Mouse (Mus musculus) limb, embryonic 11.5 days (tissue): ENCODE results near the gene Rasgrf2. TPM values are rescaled to one million over a fixed set of nuclear protein-coding genes. Genes with fewer than 3 reads are reported as not detected.

Experiments
- ATAC-seq: fragments of 200-750 bp; cut with Nextera tagmentation; 2 replicates; pipeline ENCODE4 v1.8.0; 2017; ENCODE audit warnings: low read depth; ENCODE audit not compliant: insufficient number of reproducible peaks, low FRiP score, low TSS enrichment
- DNase-seq: peaks from one replicate; pipeline ENCODE4 v3.0.0-alpha.2; 2015; ENCODE audit warnings: low spot score
- H3K27ac ChIP-seq: fragments of 300-500 bp; sonication (generic); replicated peaks from 2 replicates; pipeline ENCODE4 v1.5.1; 2014; ENCODE audit warnings: low read depth, mild to moderate bottlenecking, low read length
- H3K27me3 ChIP-seq: fragments of 300-500 bp; sonication (generic); 2 replicates; pipeline ENCODE4 v1.6.1; 2014; ENCODE audit warnings: mild to moderate bottlenecking, low read length, mixed read lengths; ENCODE audit not compliant: control insufficient read depth, insufficient read depth
- H3K36me3 ChIP-seq: fragments of 300-500 bp; sonication (generic); 2 replicates; pipeline ENCODE4 v1.6.1; 2014; ENCODE audit warnings: mild to moderate bottlenecking, low read length, moderate library complexity, mixed read lengths; ENCODE audit not compliant: control insufficient read depth, insufficient read depth
- H3K4me1 ChIP-seq: fragments of 300-500 bp; sonication (generic); 2 replicates; pipeline ENCODE4 v1.6.1; 2014; ENCODE audit warnings: low read length, mixed read lengths; ENCODE audit not compliant: control insufficient read depth, insufficient read depth
- H3K4me2 ChIP-seq: fragments of 300-500 bp; sonication (generic); 2 replicates; pipeline ENCODE4 v1.6.1; 2014; ENCODE audit warnings: low read depth, mild to moderate bottlenecking, moderate library complexity; ENCODE audit not compliant: severe bottlenecking
- H3K4me3 ChIP-seq: fragments of 300-500 bp; sonication (generic); 2 replicates; pipeline ENCODE4 v1.5.1; 2014; ENCODE audit warnings: low read depth, low read length
- H3K9ac ChIP-seq: fragments of 300-500 bp; sonication (generic); 2 replicates; pipeline ENCODE4 v1.6.1; 2014; ENCODE audit warnings: mild to moderate bottlenecking, low read length
- H3K9me3 ChIP-seq: fragments of 300-500 bp; sonication (generic); 2 replicates; pipeline ENCODE4 v1.6.1; 2016; ENCODE audit warnings: low read length; ENCODE audit not compliant: control insufficient read depth
- WGBS: fragments of 180-500 bp; shearing (Covaris S2); extraction: QIAGEN DNeasy Blood & Tissue Kit; methylation state at CpG from one replicate; pipeline ENCODE4 v1.1.7; 2014; 5-methylcytosine and 5-hydroxymethylcytosine counted together
- polyA plus RNA-seq: library from polyadenylated mRNA; unstranded; fragments of >200 nt; fragmentation: Nextera tagmentation; extraction: Ambion mirVana; gene quantifications from 2 replicates; pipeline ENCODE4 v1.2.1, GENCODE M21; 2014

The Rasgrf2 gene
- polyA plus RNA-seq, 1 experiment from 2014 or later: 0.05 TPM

GRCm38 (mm10) chr13:91911211-91911610, 220.2 kb downstream of the Rasgrf2 start:
- no peak for DNase-seq
- no peaks in the 10 kb centered on the region for H3K4me1 ChIP-seq
- H3K27me3 ChIP-seq: no peaks in the 10 kb centered on the region
- H3K27ac ChIP-seq: no peak overlapping the region
- H3K9me3 ChIP-seq: no peaks in the 10 kb centered on the region
- H3K4me2 ChIP-seq: no peak overlapping the region
- no peak overlapping the region for H3K9ac ChIP-seq
- no peaks in the 10 kb centered on the region for H3K36me3 ChIP-seq
- no peak overlapping the region for H3K4me3 ChIP-seq
- ATAC-seq: no peak

GRCm38 (mm10) chr13:91908202-91908980, 223.1 kb downstream of the Rasgrf2 start:
- Histone ChIP-seq H3K4me1 (no peaks in the 10 kb centered on the region), H3K27me3 (no peaks in the 10 kb centered on the region), H3K36me3 (no peaks in the 10 kb centered on the region), H3K9me3 (no peaks in the 10 kb centered on the region), H3K4me2 (no peak overlapping the region), H3K27ac (no peak overlapping the region), H3K4me3 (no peak overlapping the region), H3K9ac (no peak overlapping the region)
- WGBS: 45% methylated on average over 10 of the region's 10 CpGs
- ATAC-seq (no peak), DNase-seq (peak; percentile 79)

- Histone ChIP-seq H3K27me3 (no peaks in the 10 kb centered on the region), H3K9me3 (no peaks in the 10 kb centered on the region), H3K27ac (no peak overlapping the region), H3K4me3 (no peak overlapping the region), H3K4me1 (no peaks in the 10 kb centered on the region), H3K4me2 (no peak overlapping the region), H3K9ac (no peak overlapping the region), H3K36me3 (no peaks in the 10 kb centered on the region)
- ATAC-seq (no peak), DNase-seq (no peak)
- WGBS: 60% methylated on average over 3 of the region's 3 CpGs
Measured at GRCm38 (mm10) chr13:91906338-91906737, 225.1 kb downstream of the Rasgrf2 start.

GRCm38 (mm10) chr13:91896476-91896875, 235.0 kb downstream of the Rasgrf2 start:
- 75% methylated on average over 1 of the region's 1 CpGs for WGBS
- Histone ChIP-seq H3K9me3 (no peaks in the 10 kb centered on the region), H3K4me1 (no peaks in the 10 kb centered on the region), H3K27me3 (no peaks in the 10 kb centered on the region), H3K9ac (no peak overlapping the region), H3K27ac (no peak overlapping the region), H3K4me3 (no peak overlapping the region), H3K4me2 (no peak overlapping the region), H3K36me3 (no peaks in the 10 kb centered on the region)
- DNase-seq: no peak
- no peak for ATAC-seq

GRCm38 (mm10) chr13:91893132-91893531, 238.3 kb downstream of the Rasgrf2 start:
- DNase-seq (no peak), ATAC-seq (no peak)
- WGBS: 79% methylated on average over 6 of the region's 6 CpGs

GRCm38 (mm10) chr13:91890031-91890619, 241.3 kb downstream of the Rasgrf2 start:
- Histone ChIP-seq H3K36me3 (no peaks in the 10 kb centered on the region), H3K27me3 (no peaks in the 10 kb centered on the region), H3K4me1 (no peaks in the 10 kb centered on the region), H3K4me3 (no peak overlapping the region), H3K9ac (no peak overlapping the region), H3K4me2 (no peak overlapping the region), H3K27ac (no peak overlapping the region), H3K9me3 (no peaks in the 10 kb centered on the region)
- ATAC-seq (no peak), DNase-seq (no peak)
- 82% methylated on average over 6 of the region's 6 CpGs for WGBS

More at GRCm38 (mm10) chr13:91893132-91893531, 238.3 kb downstream of the Rasgrf2 start:
- no peak overlapping the region for H3K4me3 ChIP-seq
- H3K27me3 ChIP-seq: no peaks in the 10 kb centered on the region
- no peaks in the 10 kb centered on the region for H3K9me3 ChIP-seq
- H3K4me2 ChIP-seq: no peak overlapping the region
- no peak overlapping the region for H3K27ac ChIP-seq
- H3K9ac ChIP-seq: no peak overlapping the region
- no peaks in the 10 kb centered on the region for H3K36me3 ChIP-seq
- no peaks in the 10 kb centered on the region for H3K4me1 ChIP-seq

GRCm38 (mm10) chr13:91884714-91885386, 246.6 kb downstream of the Rasgrf2 start:
- Histone ChIP-seq H3K4me1 (no peaks in the 10 kb centered on the region), H3K9ac (no peak overlapping the region), H3K4me3 (no peak overlapping the region), H3K4me2 (no peak overlapping the region), H3K27ac (no peak overlapping the region), H3K9me3 (no peaks in the 10 kb centered on the region), H3K27me3 (no peaks in the 10 kb centered on the region), H3K36me3 (no peaks in the 10 kb centered on the region)
- ATAC-seq (no peak), DNase-seq (no peak)
- 92% methylated on average over 5 of the region's 5 CpGs for WGBS

- Histone ChIP-seq H3K9me3 (no peaks in the 10 kb centered on the region), H3K9ac (no peak overlapping the region), H3K4me1 (no peaks in the 10 kb centered on the region), H3K27me3 (no peaks in the 10 kb centered on the region), H3K36me3 (no peaks in the 10 kb centered on the region), H3K4me3 (no peak overlapping the region), H3K4me2 (no peak overlapping the region), H3K27ac (no peak overlapping the region)
- 60% methylated on average over 9 of the region's 9 CpGs for WGBS
- ATAC-seq (no peak), DNase-seq (peak; percentile 75)
Measured at GRCm38 (mm10) chr13:91881837-91882480, 249.5 kb downstream of the Rasgrf2 start.
